Mouse (Mus musculus): ENCODE results near the gene Maml3. TPM values are rescaled to one million over a fixed set of nuclear protein-coding genes. Genes with fewer than 3 reads are reported as not detected.
A peak's percentile ranks its signal among the peaks of the same experiment; 100 is the strongest.

The Maml3 gene
- total RNA-seq, 2 experiments from 2014 or later, result 2.3 to 2.9 TPM

GRCm38 (mm10) chr3:52003663-52004062, 101.2 kb downstream of the Maml3 start:
- DNase-seq, result no peak

- DNase-seq, result no peak
These were observed 103.4 kb downstream of the Maml3 start for GRCm38 (mm10) chr3:52001518-52001895.

- DNase-seq, result no peak
These were observed 103.9 kb downstream of the Maml3 start for GRCm38 (mm10) chr3:52000871-52001517.

GRCm38 (mm10) chr3:51999671-52000437, 105.0 kb downstream of the Maml3 start:
- DNase-seq, result peak; percentile 37 to 64

- DNase-seq, result no peak
These were observed 106.1 kb downstream of the Maml3 start for GRCm38 (mm10) chr3:51998511-51999399.

GRCm38 (mm10) chr3:51997616-51998015, 107.3 kb downstream of the Maml3 start:
- no peak for DNase-seq

- DNase-seq, result no peak
These were observed 118.4 kb downstream of the Maml3 start for GRCm38 (mm10) chr3:51986507-51986906.

- no peak for DNase-seq
These were observed 123.4 kb downstream of the Maml3 start for GRCm38 (mm10) chr3:51981496-51981895.

GRCm38 (mm10) chr3:51977654-51978352, 127.1 kb downstream of the Maml3 start:
- no peak for DNase-seq

- DNase-seq, result no peak
These were observed 130.3 kb downstream of the Maml3 start for GRCm38 (mm10) chr3:51974601-51975000.

- DNase-seq, result no peak
These were observed 130.7 kb downstream of the Maml3 start for GRCm38 (mm10) chr3:51974153-51974552.

GRCm38 (mm10) chr3:51972576-51972975, 132.3 kb downstream of the Maml3 start:
- DNase-seq, result no peak

- no peak for DNase-seq
These were observed 134.4 kb downstream of the Maml3 start for GRCm38 (mm10) chr3:51970489-51970888.

GRCm38 (mm10) chr3:51969451-51969850, 135.4 kb downstream of the Maml3 start:
- no peak for DNase-seq

- DNase-seq, result no peak
These were observed 139.0 kb downstream of the Maml3 start for GRCm38 (mm10) chr3:51965841-51966240.

GRCm38 (mm10) chr3:51965436-51965835, 139.4 kb downstream of the Maml3 start:
- DNase-seq, result no peak

- DNase-seq, result no peak
These were observed 139.9 kb downstream of the Maml3 start for GRCm38 (mm10) chr3:51965008-51965407.

- no peak for DNase-seq
These were observed 140.8 kb downstream of the Maml3 start for GRCm38 (mm10) chr3:51963891-51964593.

- DNase-seq, result no peak
These were observed 141.6 kb downstream of the Maml3 start for GRCm38 (mm10) chr3:51963151-51963791.

- no peak for DNase-seq
These were observed 146.1 kb downstream of the Maml3 start for GRCm38 (mm10) chr3:51958751-51959150.

- DNase-seq, result no peak
These were observed 150.4 kb downstream of the Maml3 start for GRCm38 (mm10) chr3:51954441-51954840.
